Mouse (Mus musculus) pancreas, adult 10 weeks (tissue): Measurements from ENCODE around the gene Setd5. TPM values are rescaled to one million over a fixed set of nuclear protein-coding genes. Genes with fewer than 3 reads are reported as not detected.

Source experiments
- polyA plus RNA-seq: library from polyadenylated mRNA; stranded (reverse); fragments of 350-450 nt; fragmentation: Illumina TruSeq; extraction: RNeasy Lipid Tissue Mini Kit (QIAGEN cat#74804); gene quantifications from one replicate; pipeline ENCODE4 v1.2.3, GENCODE M21; 2015; ENCODE audit warnings: low read depth, low replicate concordance; ENCODE audit not compliant: insufficient read depth

Setd5 gene
- 18.7 TPM for polyA plus RNA-seq

DNA sequence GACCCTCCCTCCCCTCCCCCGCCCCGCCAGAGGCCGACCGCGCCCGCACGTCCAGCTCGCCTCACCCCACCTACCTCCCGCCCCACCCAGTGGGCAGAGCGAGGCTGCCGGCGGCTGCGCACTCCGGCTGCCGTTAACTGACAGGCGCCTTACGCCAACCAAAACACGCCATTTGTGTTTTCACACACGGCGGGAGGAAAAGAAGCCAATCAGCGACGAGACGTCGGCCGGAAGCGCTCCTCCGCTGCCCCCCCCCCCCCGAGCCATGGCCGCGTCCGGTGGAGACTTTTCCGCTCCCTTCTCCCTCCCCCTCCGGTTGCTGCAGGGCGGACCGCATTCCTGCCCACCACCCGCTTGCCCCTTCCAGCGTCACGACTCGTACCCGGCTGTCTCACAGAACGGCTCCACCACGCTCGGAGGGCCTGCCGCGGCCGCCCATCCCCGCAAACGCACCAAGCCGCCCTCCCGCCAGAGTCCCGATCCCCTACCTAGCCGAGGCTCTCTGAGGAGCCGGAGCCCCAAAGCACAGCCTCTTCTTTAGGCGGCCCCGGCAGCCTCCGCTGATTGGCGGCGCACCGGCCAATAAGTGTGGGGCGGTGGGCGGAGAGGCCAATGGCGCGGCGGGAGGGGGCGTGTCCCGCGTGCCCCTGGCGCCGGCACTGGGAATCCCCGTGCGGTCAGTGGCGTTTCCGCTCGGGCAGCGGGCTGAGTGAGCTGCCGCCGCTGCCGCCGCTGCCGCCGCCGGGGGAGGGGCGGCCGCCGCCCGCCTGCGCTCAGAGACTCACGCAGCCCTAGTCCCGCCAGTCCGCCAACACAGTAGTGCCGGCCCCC is at the start of gene Setd5:
TSS of gene Setd5 (plus strand) at position 680 of the 831 bp plus-strand sequence.

GRCm38 (mm10) chr6:113046041-113046975 is 30.9 kb upstream of the Setd5 start, which contains the start of gene Thumpd3:
Thumpd3 (plus strand) TSS chr6:113046225.

DNA sequence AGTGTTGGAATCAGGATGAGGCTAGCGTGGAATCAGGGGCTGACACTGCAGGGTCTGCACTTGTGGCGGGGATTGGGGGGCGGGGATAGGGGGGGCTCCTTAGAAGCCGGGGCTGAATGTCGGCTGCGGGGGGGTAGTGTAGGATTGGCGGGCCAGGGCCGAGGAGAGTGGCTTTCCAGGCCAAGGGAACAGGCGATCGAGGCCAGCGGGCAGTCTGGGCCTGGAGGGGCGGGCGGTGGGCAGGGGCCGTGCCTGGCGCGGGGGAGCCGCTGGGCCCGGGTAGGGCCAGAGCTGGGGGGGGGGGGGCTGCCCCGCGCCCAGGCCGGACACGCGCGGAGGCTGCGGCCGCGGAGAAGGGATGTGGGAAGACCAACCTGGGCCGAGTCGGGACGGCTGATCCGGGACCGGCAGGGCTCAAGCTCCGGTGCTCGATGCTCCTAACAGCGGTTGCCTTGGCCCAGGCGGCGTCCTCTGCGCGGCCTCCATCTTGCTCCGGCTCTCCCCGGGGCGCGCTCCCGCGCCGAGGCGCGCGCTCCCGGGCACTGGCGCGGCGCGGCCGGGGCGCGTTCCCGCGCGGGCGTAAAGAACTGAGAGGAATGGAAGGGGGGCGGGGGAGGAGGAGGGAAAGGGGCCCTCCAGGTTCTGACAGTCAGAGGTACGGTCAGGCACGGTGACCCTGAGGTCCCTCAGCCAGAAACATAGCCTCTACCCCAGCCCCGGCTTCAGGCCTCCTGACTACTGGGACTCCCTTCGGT is 117.9 kb downstream of the Setd5 start, which contains the start of gene Lhfpl4:
TSS of gene Lhfpl4 (minus strand) at position 544 of the 755 bp plus-strand sequence.

Other genes starting within 250 kb of the Setd5 start
- 1.0 TPM for gene Srgap3, start 130.1 kb upstream of the Setd5 start, polyA plus RNA-seq
- 11.0 TPM for gene Thumpd3, start 31.1 kb upstream of the Setd5 start, polyA plus RNA-seq
- 1.8 TPM for gene Lhfpl4, start 118.0 kb downstream of the Setd5 start, polyA plus RNA-seq
- 7.8 TPM for gene Mtmr14, start 160.5 kb downstream of the Setd5 start, polyA plus RNA-seq
- gene Cpne9, start 204.9 kb downstream of the Setd5 start, polyA plus RNA-seq: not detected
- gene Brpf1, start 229.8 kb downstream of the Setd5 start, polyA plus RNA-seq: 8.0 TPM
- gene Ogg1, start 249.6 kb downstream of the Setd5 start, polyA plus RNA-seq: 4.5 TPM